Mouse (Mus musculus) forebrain, embryonic 16.5 days (tissue): ENCODE measurements around the gene Gm6525. TPM values are rescaled to one million over a fixed set of nuclear protein-coding genes. Genes with fewer than 3 reads are reported as not detected.

Experiments used
- ATAC-seq: fragments of 200-750 bp; cut with Nextera tagmentation; 2 replicates; pipeline ENCODE4 v1.8.0; 2017; ENCODE audit warnings: mild to moderate bottlenecking, moderate library complexity
- H3K27ac ChIP-seq: fragments of 300-500 bp; sonication (generic); 2 replicates; pipeline ENCODE4 v1.5.1; 2014; ENCODE audit warnings: low read length, control low read depth
- H3K27me3 ChIP-seq: fragments of 300-500 bp; sonication (generic); replicated peaks from 2 replicates; pipeline ENCODE4 v1.6.1; 2014; ENCODE audit warnings: low read length; ENCODE audit not compliant: control insufficient read depth, insufficient read depth
- H3K36me3 ChIP-seq: fragments of 300-500 bp; sonication (generic); 2 replicates; pipeline ENCODE4 v1.6.1; 2014; ENCODE audit not compliant: control insufficient read depth, insufficient read depth
- H3K4me1 ChIP-seq: fragments of 300-500 bp; sonication (generic); replicated peaks from 2 replicates; pipeline ENCODE4 v1.6.1; 2014; ENCODE audit warnings: low read length; ENCODE audit not compliant: control insufficient read depth, insufficient read depth
- H3K4me2 ChIP-seq: fragments of 300-500 bp; sonication (generic); 2 replicates; pipeline ENCODE4 v1.6.1; 2014; ENCODE audit warnings: mild to moderate bottlenecking, low read length, control low read depth
- H3K4me3 ChIP-seq: fragments of 300-500 bp; sonication (generic); replicated peaks from 2 replicates; pipeline ENCODE4 v1.5.1; 2014; ENCODE audit warnings: mild to moderate bottlenecking, low read length, control low read depth
- H3K9ac ChIP-seq: fragments of 300-500 bp; sonication (generic); replicated peaks from 2 replicates; pipeline ENCODE4 v1.6.1; 2014; ENCODE audit warnings: low read depth, low read length, control low read depth
- H3K9me3 ChIP-seq: fragments of 300-500 bp; sonication (generic); 2 replicates; pipeline ENCODE4 v1.6.1; 2016; ENCODE audit warnings: low read length; ENCODE audit not compliant: control insufficient read depth
- WGBS: fragments of 180-500 bp; shearing (Covaris S2); extraction: QIAGEN DNeasy Blood & Tissue Kit; methylation state at CpG from one replicate; pipeline ENCODE4 v1.1.7; 2014; 5-methylcytosine and 5-hydroxymethylcytosine counted together
- polyA plus RNA-seq: library from polyadenylated mRNA; unstranded; fragments of >200 nt; fragmentation: Nextera tagmentation; extraction: Ambion mirVana; gene quantifications from 2 replicates; pipeline ENCODE4 v1.2.1, GENCODE M21; 2015

The Gm6525 gene
- polyA plus RNA-seq, 1 experiment from 2014 or later: 3.0 TPM

- Histone ChIP-seq H3K27me3 (no peaks in the 10 kb centered on the region), H3K27ac (no peak overlapping the region), H3K4me1 (peaks cover 17% of the 10 kb centered on the region), H3K4me3 (no peak overlapping the region), H3K9me3 (no peaks in the 10 kb centered on the region), H3K36me3 (peaks cover 6% of the 10 kb centered on the region; the same call in 1 of the 2 replicates), H3K9ac (no peak overlapping the region), H3K4me2 (no peak overlapping the region)
- ATAC-seq: no peak
- 19% methylated on average over 4 of the region's 4 CpGs for WGBS
Measured at GRCm38 (mm10) chr3:84181717-84182116, 7.8 kb downstream of the Gm6525 start.

GRCm38 (mm10) chr3:84189629-84190173, 15.8 kb downstream of the Gm6525 start:
- peaks cover 18% of the 10 kb centered on the region for H3K36me3 ChIP-seq

GRCm38 (mm10) chr3:84190513-84191061, 16.7 kb downstream of the Gm6525 start:
- no peak overlapping the region for H3K4me3 ChIP-seq
- whole genome bisulfite sequencing: 31% methylated on average over 41 of the region's 41 CpGs
- no peak overlapping the region for H3K27ac ChIP-seq
- peak; percentile 54 for ATAC-seq
- H3K27me3 ChIP-seq: no peaks in the 10 kb centered on the region
- H3K36me3 ChIP-seq: peaks cover 16% of the 10 kb centered on the region
- no peaks in the 10 kb centered on the region for H3K9me3 ChIP-seq
- peak overlapping the region; percentile 23; the same call in 1 of the 2 replicates for H3K9ac ChIP-seq
- H3K4me2 ChIP-seq: no peak overlapping the region
- peaks cover 14% of the 10 kb centered on the region for H3K4me1 ChIP-seq

More at GRCm38 (mm10) chr3:84189629-84190173, 15.8 kb downstream of the Gm6525 start:
- Histone ChIP-seq H3K4me1 (peaks cover 14% of the 10 kb centered on the region), H3K9me3 (no peaks in the 10 kb centered on the region), H3K9ac (no peak overlapping the region), H3K27ac (no peak overlapping the region), H3K27me3 (no peaks in the 10 kb centered on the region), H3K4me3 (no peak overlapping the region), H3K4me2 (no peak overlapping the region)
- no peak for ATAC-seq
- WGBS: 68% methylated on average over 10 of the region's 10 CpGs

DNA sequence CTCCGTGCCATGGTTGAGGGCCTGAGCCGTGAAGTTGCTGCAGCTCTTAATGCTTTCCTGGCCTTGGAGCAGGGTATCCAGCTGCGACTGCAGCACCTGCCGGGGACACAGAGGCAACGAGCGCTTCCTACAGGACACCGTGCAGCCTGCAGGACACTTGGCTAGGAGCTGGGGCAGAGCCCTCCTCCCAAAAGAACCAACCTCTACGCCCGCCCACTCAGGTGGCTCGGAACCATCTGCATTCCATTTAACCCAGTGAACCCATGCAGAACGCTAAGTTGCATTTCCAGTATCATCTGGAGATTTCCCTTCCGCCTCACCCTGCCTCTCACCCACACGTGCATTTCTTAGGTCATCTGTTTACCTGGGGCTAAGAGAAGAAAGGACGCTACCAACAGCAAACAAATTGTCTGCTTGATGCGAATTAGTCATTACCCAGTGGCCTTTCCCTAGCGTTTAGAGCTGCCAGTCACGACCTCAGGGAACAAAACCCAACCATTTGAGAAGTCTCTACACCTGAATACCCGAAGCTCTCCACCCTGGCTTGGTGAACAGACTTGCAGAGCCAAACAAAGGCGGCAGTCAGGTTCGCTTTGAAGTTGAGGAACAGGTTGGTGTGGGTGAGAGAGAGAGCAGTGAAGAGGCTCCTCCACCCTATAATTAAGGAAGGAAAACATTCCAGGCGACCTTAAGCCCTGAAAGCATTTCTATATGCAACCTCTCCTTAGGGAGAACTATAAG, 17.4 kb downstream of the Gm6525 start:
- Histone ChIP-seq H3K27me3 (no peaks in the 10 kb centered on the region), H3K4me2 (no peak overlapping the region), H3K4me1 (peaks cover 14% of the 10 kb centered on the region), H3K9me3 (no peaks in the 10 kb centered on the region), H3K36me3 (peaks cover 16% of the 10 kb centered on the region), H3K27ac (no peak overlapping the region), H3K4me3 (no peak overlapping the region), H3K9ac (no peak overlapping the region)
- peak; percentile 24 for ATAC-seq
- WGBS: 59% methylated on average over 21 of the region's 21 CpGs

- no peaks in the 10 kb centered on the region for H3K9me3 ChIP-seq
- ATAC-seq: no peak
- H3K4me1 ChIP-seq: peaks cover 14% of the 10 kb centered on the region
- H3K27ac ChIP-seq: no peak overlapping the region
- H3K9ac ChIP-seq: no peak overlapping the region
- H3K27me3 ChIP-seq: no peaks in the 10 kb centered on the region
- no peak overlapping the region for H3K4me3 ChIP-seq
- H3K36me3 ChIP-seq: peaks cover 16% of the 10 kb centered on the region
- no peak overlapping the region for H3K4me2 ChIP-seq
- WGBS: 65% methylated on average over 4 of the region's 4 CpGs
Measured at GRCm38 (mm10) chr3:84193881-84194280, 20.0 kb downstream of the Gm6525 start.

DNA sequence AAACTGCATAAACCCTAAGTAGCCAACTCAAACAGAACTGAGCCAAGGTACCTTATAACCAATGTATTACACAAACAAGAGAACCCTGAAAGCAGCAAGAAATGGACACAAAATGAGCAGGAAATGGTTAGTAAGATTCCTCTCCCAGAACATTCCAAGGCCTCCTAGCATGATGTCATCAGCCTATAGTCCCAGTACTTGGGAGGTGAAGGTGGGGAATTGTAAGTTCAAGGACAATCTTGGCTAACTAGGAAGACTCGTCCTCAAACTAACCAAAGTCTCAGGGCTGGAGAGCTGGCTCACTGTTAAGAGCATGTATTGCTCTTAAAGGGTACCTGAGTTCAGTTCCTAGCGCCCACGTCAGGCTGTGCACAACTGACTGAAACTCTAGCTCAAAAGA, 24.3 kb downstream of the Gm6525 start:
- no peak overlapping the region for H3K9ac ChIP-seq
- 95% methylated on average over 3 of the region's 3 CpGs for WGBS
- H3K4me2 ChIP-seq: no peak overlapping the region
- ATAC-seq: no peak
- H3K36me3 ChIP-seq: no peaks in the 10 kb centered on the region
- no peaks in the 10 kb centered on the region for H3K9me3 ChIP-seq
- no peak overlapping the region for H3K27ac ChIP-seq
- H3K4me3 ChIP-seq: no peak overlapping the region
- H3K27me3 ChIP-seq: no peaks in the 10 kb centered on the region
- H3K4me1 ChIP-seq: peaks cover 18% of the 10 kb centered on the region

DNA sequence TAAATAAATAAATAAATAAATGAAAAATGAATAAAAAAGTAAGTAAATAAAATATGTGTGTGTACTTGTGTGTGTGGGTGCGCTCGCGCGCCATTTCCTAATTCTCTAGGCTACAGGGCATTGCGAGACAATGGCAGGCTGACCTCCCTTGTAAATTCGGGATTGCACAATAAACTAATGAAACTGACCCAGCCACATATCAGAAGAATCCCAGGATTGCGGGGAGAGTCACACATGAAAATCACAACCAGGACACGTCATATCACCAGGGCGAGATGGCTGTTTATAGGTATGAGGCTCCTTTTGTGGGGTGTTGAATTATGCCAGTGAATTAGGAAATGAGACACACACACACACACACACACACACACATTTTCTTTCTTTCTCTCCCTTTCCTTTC, 25.6 kb downstream of the Gm6525 start:
- Histone ChIP-seq H3K36me3 (no peaks in the 10 kb centered on the region), H3K9ac (no peak overlapping the region), H3K4me2 (no peak overlapping the region), H3K27me3 (no peaks in the 10 kb centered on the region), H3K9me3 (no peaks in the 10 kb centered on the region), H3K27ac (no peak overlapping the region), H3K4me1 (peaks cover 18% of the 10 kb centered on the region), H3K4me3 (no peak overlapping the region)
- 92% methylated on average over 9 of the region's 9 CpGs for WGBS
- ATAC-seq: no peak

DNA sequence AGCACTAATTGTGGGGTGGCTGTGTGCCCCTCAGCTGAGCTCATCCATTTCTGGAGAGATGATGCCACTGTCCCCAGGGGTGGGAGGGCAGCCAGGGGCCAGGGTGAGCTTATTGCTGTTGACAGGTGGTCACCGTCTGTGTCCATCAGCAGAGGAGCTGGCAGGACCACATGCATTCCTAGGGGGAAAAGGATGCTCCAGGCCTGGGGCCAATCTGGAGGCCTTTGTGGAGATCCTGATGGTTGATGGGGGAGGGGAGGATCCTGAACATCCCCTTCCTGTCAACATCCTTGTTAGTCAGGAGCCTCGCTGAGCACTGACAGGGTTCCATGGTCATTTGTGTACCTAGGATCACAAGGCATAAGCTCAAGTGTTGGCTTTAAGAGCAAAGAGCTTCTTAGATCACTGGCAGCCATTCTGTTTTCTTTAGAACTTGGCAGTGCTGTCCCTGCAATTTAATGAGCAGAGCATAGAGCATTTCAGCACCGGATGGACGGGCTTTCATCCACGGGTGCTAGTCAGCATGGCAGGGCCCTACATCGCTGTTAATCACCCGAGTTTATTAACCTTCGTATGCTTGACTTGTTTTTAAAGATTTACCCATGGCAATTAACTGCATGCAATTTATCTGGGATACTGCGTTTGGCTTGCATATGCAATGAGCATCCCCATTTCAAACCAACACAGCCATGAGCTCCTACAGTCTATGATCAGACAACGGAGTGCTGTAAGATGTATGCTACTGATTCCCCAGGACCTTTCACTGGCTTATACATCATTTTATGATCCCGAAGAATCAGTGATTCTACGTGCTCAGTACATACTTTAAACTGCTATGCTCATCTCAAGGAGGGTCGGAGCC, 26.9 kb downstream of the Gm6525 start:
- H3K4me1 ChIP-seq: peaks cover 18% of the 10 kb centered on the region
- H3K9ac ChIP-seq: no peak overlapping the region
- H3K9me3 ChIP-seq: no peaks in the 10 kb centered on the region
- H3K27me3 ChIP-seq: no peaks in the 10 kb centered on the region
- H3K36me3 ChIP-seq: peaks cover 7% of the 10 kb centered on the region
- H3K27ac ChIP-seq: peak overlapping the region; percentile 84
- ATAC-seq: peak; percentile 92
- H3K4me2 ChIP-seq: no peak overlapping the region
- no peak overlapping the region for H3K4me3 ChIP-seq
- 25% methylated on average over 13 of the region's 13 CpGs for WGBS

- ATAC-seq: no peak
- H3K4me3 ChIP-seq: no peak overlapping the region
- no peak overlapping the region for H3K9ac ChIP-seq
- peaks cover 25% of the 10 kb centered on the region for H3K4me1 ChIP-seq
- peaks cover 34% of the 10 kb centered on the region for H3K36me3 ChIP-seq
- WGBS: 81% methylated on average over 5 of the region's 5 CpGs
- H3K4me2 ChIP-seq: no peak overlapping the region
- H3K27ac ChIP-seq: no peak overlapping the region
- H3K9me3 ChIP-seq: no peaks in the 10 kb centered on the region
- no peaks in the 10 kb centered on the region for H3K27me3 ChIP-seq
Measured at GRCm38 (mm10) chr3:84204640-84205039, 30.7 kb downstream of the Gm6525 start.
